Mouse (Mus musculus) hindbrain, embryonic 10.5 days (tissue): ENCODE data around the gene Calr3. TPM values are rescaled to one million over a fixed set of nuclear protein-coding genes. Genes with fewer than 3 reads are reported as not detected.
A peak's percentile ranks its signal among the peaks of the same experiment; 100 is the strongest.

ENCODE experiments used
- DNase-seq: peaks from one replicate; pipeline ENCODE4 v3.0.0-alpha.2; 2017; ENCODE audit warnings: low spot score
- H3K27ac ChIP-seq: fragments of 300-500 bp; sonication (generic); 2 replicates; pipeline ENCODE4 v1.5.1; 2016; ENCODE audit warnings: mild to moderate bottlenecking, moderate library complexity
- H3K27me3 ChIP-seq: fragments of 300-500 bp; sonication (generic); 2 replicates; pipeline ENCODE4 v1.6.1; 2016; ENCODE audit warnings: mild to moderate bottlenecking; ENCODE audit not compliant: poor library complexity, insufficient read depth, severe bottlenecking
- H3K36me3 ChIP-seq: fragments of 300-500 bp; sonication (generic); 2 replicates; pipeline ENCODE4 v1.6.1; 2016; ENCODE audit warnings: mild to moderate bottlenecking, moderate library complexity
- H3K4me1 ChIP-seq: fragments of 300-500 bp; sonication (generic); replicated peaks from 2 replicates; pipeline ENCODE4 v1.6.1; 2016; ENCODE audit warnings: mild to moderate bottlenecking
- H3K4me3 ChIP-seq: fragments of 300-500 bp; sonication (generic); 2 replicates; pipeline ENCODE4 v1.5.1; 2016; ENCODE audit warnings: mild to moderate bottlenecking, moderate library complexity
- H3K9me3 ChIP-seq: fragments of 300-500 bp; sonication (generic); 2 replicates; pipeline ENCODE4 v1.6.1; 2016; ENCODE audit warnings: mild to moderate bottlenecking, moderate library complexity
- WGBS: fragments of 180-500 bp; shearing (Covaris S2); methylation state at CpG from one replicate; pipeline ENCODE4 v1.1.7; 2016; 5-methylcytosine and 5-hydroxymethylcytosine counted together
- polyA plus RNA-seq: library from polyadenylated mRNA; unstranded; fragments of >200 nt; fragmentation: Nextera tagmentation; extraction: Ambion mirVana; gene quantifications from 2 replicates; pipeline ENCODE4 v1.2.1, GENCODE M21; 2016

Gene Calr3
- polyA plus RNA-seq, 1 experiment from 2014 or later = 0.80 TPM

DNA sequence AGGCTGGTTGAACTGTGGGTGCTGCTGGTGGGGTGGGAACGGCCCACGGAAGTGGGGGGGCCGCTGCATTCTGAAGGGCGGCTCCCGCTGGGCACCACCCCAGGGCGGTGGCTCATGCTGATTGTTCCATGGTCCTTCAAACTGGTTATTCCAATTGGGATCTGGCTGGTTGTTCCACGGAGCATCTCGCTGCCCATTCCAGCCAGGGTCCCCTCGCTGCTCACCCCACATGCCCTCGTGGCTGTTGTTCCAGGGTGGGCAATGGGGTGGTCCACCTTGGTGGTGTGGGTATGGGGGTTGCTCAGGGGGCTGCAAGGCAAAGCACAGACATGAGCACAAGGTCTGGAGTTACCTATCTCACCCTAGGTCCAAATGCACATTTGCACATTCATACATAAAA, 20.5 kb upstream of the Calr3 start:
- Histone ChIP-seq H3K4me1 (no peaks in the 10 kb centered on the region), H3K4me3 (no peak overlapping the region), H3K27me3 (no peaks in the 10 kb centered on the region), H3K36me3 (peaks cover 100% of the 10 kb centered on the region), H3K27ac (no peak overlapping the region), H3K9me3 (no peaks in the 10 kb centered on the region)
- no peak for DNase-seq
- WGBS = 97% methylated on average over 10 of the region's 10 CpGs

GRCm38 (mm10) chr8:72459881-72460533, 16.3 kb upstream of the Calr3 start:
- H3K27ac ChIP-seq = no peak overlapping the region
- H3K36me3 ChIP-seq = peaks cover 87% of the 10 kb centered on the region
- H3K4me3 ChIP-seq = no peak overlapping the region
- no peak for DNase-seq
- no peaks in the 10 kb centered on the region for H3K9me3 ChIP-seq
- H3K27me3 ChIP-seq = no peaks in the 10 kb centered on the region
- WGBS = 93% methylated on average over 4 of the region's 4 CpGs
- no peaks in the 10 kb centered on the region for H3K4me1 ChIP-seq

GRCm38 (mm10) chr8:72458457-72458856, 14.8 kb upstream of the Calr3 start:
- WGBS = 88% methylated on average over 6 of the region's 6 CpGs
- no peak for DNase-seq
- Histone ChIP-seq H3K4me1 (no peaks in the 10 kb centered on the region), H3K27me3 (no peaks in the 10 kb centered on the region), H3K27ac (no peak overlapping the region), H3K4me3 (no peak overlapping the region), H3K36me3 (peaks cover 87% of the 10 kb centered on the region), H3K9me3 (peaks cover 6% of the 10 kb centered on the region; the same call in 1 of the 2 replicates)

DNA sequence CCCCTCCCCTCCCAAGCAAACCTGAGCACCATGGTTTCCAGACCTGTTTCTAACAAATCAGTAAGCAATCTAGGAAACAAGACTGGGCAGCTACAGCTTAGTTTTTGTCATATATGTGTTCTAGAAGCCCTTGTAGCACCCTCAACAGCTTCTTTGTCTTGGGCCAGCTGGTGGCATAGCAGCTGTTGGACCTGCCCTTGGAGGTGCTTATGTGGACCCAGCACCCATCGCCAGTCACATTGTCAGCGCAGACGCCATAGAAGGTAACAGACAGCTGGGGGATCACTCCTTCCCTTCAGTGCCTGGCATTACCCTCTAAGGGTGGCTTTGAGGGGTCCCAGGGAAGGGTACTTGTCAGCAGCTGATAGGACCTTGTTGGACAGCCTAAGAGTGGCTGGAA, 14.1 kb upstream of the Calr3 start:
- peaks cover 6% of the 10 kb centered on the region; the same call in 1 of the 2 replicates for H3K9me3 ChIP-seq
- WGBS = 89% methylated on average over 3 of the region's 3 CpGs
- no peak overlapping the region for H3K4me3 ChIP-seq
- H3K36me3 ChIP-seq = peaks cover 87% of the 10 kb centered on the region
- H3K4me1 ChIP-seq = no peaks in the 10 kb centered on the region
- H3K27ac ChIP-seq = no peak overlapping the region
- DNase-seq = no peak
- no peaks in the 10 kb centered on the region for H3K27me3 ChIP-seq

- Histone ChIP-seq H3K27ac (no peak overlapping the region), H3K27me3 (no peaks in the 10 kb centered on the region), H3K4me3 (no peak overlapping the region), H3K36me3 (peaks cover 84% of the 10 kb centered on the region), H3K9me3 (peaks cover 6% of the 10 kb centered on the region; the same call in 1 of the 2 replicates), H3K4me1 (no peaks in the 10 kb centered on the region)
- WGBS = 90% methylated on average over 4 of the region's 4 CpGs
- DNase-seq = no peak
Observed at GRCm38 (mm10) chr8:72455317-72455716, 11.6 kb upstream of the Calr3 start.

DNA sequence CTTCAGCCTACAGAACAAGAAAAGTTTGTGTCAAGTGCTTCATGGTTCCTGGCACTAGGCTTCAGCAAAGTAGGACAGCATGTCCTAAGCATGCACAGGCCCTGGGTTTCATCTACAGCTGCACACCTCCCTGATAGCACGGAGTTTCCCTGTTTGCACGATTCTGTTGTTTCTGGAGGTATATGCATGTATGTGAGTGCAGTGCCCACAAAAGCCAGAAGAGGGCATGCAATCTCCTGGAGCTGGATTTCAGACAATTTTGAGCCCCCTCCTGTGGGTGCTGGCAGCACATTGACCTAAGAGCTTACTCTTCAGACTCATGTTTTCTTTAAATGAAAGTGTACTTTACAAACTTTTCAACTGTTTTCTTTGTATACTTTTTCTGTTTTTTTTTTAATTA, 10.2 kb upstream of the Calr3 start:
- Histone ChIP-seq H3K9me3 (peaks cover 6% of the 10 kb centered on the region; the same call in 1 of the 2 replicates), H3K27me3 (no peaks in the 10 kb centered on the region), H3K4me1 (no peaks in the 10 kb centered on the region), H3K27ac (no peak overlapping the region), H3K36me3 (peaks cover 84% of the 10 kb centered on the region), H3K4me3 (no peak overlapping the region)
- 95% methylated on average over 2 of the region's 2 CpGs for WGBS
- no peak for DNase-seq

DNA sequence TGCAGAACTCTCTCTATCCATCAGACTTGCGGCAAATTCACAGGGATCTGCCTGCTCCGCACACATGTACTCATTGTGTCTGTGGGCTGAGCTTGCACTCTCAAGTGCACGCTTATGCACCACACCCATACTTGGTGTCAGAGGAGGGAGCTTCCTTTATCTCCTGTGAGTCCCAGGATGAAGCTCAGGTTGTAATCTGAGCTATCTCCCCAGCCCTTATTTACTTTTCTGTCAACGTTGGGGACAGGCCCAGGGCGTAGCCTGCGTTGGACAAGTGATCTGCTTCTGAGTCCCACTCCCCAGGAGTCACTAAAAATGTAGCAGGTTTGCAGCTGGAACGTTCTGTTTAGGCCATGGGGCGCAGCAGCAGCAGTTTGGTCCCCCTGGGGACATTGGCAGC, 7.8 kb upstream of the Calr3 start:
- Histone ChIP-seq H3K27ac (no peak overlapping the region), H3K9me3 (peaks cover 6% of the 10 kb centered on the region; the same call in 1 of the 2 replicates), H3K4me1 (no peaks in the 10 kb centered on the region), H3K4me3 (no peak overlapping the region), H3K27me3 (no peaks in the 10 kb centered on the region), H3K36me3 (peaks cover 88% of the 10 kb centered on the region)
- whole genome bisulfite sequencing = 86% methylated on average over 8 of the region's 8 CpGs
- no peak for DNase-seq

- WGBS = 92% methylated on average over 6 of the region's 6 CpGs
- no peaks in the 10 kb centered on the region for H3K9me3 ChIP-seq
- H3K27ac ChIP-seq = no peak overlapping the region
- DNase-seq = no peak
- peaks cover 12% of the 10 kb centered on the region; the same call in 1 of the 2 replicates for H3K4me1 ChIP-seq
- no peak overlapping the region for H3K4me3 ChIP-seq
- no peaks in the 10 kb centered on the region for H3K27me3 ChIP-seq
- H3K36me3 ChIP-seq = peaks cover 33% of the 10 kb centered on the region
Observed at GRCm38 (mm10) chr8:72445071-72445470, 1.4 kb upstream of the Calr3 start.

GRCm38 (mm10) chr8:72443994-72444350, 302 bp upstream of the Calr3 start:
- H3K4me3 ChIP-seq = peak overlapping the region; percentile 57
- H3K27ac ChIP-seq = peak overlapping the region; percentile 91
- peaks cover 22% of the 10 kb centered on the region for H3K36me3 ChIP-seq
- no peaks in the 10 kb centered on the region for H3K9me3 ChIP-seq
- H3K4me1 ChIP-seq = peaks cover 12% of the 10 kb centered on the region; the same call in 1 of the 2 replicates
- WGBS = 43% methylated on average over 6 of the region's 6 CpGs
- DNase-seq = no peak
- H3K27me3 ChIP-seq = no peaks in the 10 kb centered on the region

- WGBS = 65% methylated on average over 8 of the region's 8 CpGs
- Histone ChIP-seq H3K4me1 (peaks cover 6% of the 10 kb centered on the region; the same call in 1 of the 2 replicates), H3K36me3 (no peaks in the 10 kb centered on the region), H3K9me3 (no peaks in the 10 kb centered on the region), H3K27me3 (no peaks in the 10 kb centered on the region), H3K4me3 (no peak overlapping the region), H3K27ac (no peak overlapping the region)
- no peak for DNase-seq
Observed at GRCm38 (mm10) chr8:72438248-72439015, 5.2 kb downstream of the Calr3 start.

DNA sequence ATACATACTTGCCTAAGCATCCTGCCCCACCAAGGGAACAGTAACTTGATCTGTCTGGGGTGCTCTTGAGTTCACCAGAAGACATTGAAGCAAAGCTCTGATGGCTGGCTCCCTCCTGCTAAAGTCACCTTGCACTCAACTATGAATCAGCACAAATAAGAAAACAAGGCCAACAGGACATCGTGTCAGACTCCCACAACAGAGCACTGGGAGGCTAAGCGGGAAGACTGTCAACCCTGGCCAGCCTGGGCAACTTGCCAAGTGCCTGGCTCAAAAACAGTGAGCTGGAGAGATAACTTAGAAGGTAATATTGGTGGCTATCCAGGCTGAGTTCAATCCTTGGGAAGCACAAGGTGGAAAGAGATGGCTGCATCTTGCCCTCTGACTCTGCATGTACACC, 8.7 kb downstream of the Calr3 start:
- H3K4me3 ChIP-seq = no peak overlapping the region
- no peak for DNase-seq
- no peaks in the 10 kb centered on the region for H3K9me3 ChIP-seq
- 73% methylated on average over 2 of the region's 2 CpGs for WGBS
- no peaks in the 10 kb centered on the region for H3K27me3 ChIP-seq
- no peaks in the 10 kb centered on the region for H3K36me3 ChIP-seq
- no peaks in the 10 kb centered on the region for H3K4me1 ChIP-seq
- no peak overlapping the region for H3K27ac ChIP-seq

DNA sequence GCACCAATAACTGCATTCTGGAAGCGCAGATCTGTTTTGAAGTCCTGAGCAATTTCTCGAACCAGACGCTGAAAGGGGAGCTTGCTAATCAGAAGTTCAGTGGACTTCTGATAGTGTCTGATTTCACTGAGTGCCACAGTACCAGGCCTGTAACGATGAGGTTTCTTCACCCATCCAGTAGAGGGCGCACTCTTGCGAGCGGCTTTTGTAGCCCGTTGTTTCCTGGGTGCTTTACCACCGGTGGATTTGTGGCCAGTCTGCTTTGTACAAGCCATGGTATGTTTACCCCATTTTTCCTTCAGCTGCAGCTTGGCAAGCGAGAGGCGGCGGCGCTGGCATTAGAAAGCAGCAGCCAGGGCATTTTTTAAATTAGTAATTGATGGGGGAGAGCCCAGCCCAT, 14.0 kb downstream of the Calr3 start:
- Histone ChIP-seq H3K9me3 (no peaks in the 10 kb centered on the region), H3K4me1 (no peaks in the 10 kb centered on the region), H3K36me3 (no peaks in the 10 kb centered on the region), H3K4me3 (no peak overlapping the region), H3K27ac (no peak overlapping the region), H3K27me3 (no peaks in the 10 kb centered on the region)
- DNase-seq = no peak
- WGBS = 53% methylated on average over 13 of the region's 13 CpGs

DNA sequence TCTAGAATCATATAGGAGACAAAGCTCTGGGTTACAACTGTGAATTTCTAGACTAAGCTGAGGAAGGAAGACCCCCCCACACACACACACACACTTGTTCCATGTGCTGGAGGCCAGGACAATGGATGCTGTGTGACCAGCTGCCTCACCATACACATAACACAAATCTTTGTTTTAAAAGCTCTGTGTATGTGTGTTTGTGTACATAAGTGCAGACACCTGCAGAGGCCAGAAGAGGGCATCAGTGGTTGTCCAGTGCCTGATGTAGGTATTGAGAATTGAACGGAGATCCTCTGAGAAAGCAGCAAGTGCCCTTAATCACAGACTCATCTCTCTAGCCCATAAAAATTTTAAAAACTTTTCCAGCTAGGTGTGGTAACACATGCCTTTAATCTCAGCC, 20.7 kb downstream of the Calr3 start:
- Histone ChIP-seq H3K4me3 (no peak overlapping the region), H3K27me3 (no peaks in the 10 kb centered on the region), H3K9me3 (no peaks in the 10 kb centered on the region), H3K36me3 (peaks cover 13% of the 10 kb centered on the region), H3K27ac (no peak overlapping the region), H3K4me1 (peaks cover 34% of the 10 kb centered on the region)
- no peak for DNase-seq
- WGBS = 78% methylated on average over 1 of the region's 1 CpGs
